Mouse (Mus musculus): ENCODE data around the gene Rhbdf2.

Gene Rhbdf2

GRCm38 (mm10) chr11:116586801-116587631, 39.8 kb downstream of the Rhbdf2 start:
- DNase-seq (ENCODE audit: low read depth, low spot score): peak; percentile 60

- DNase-seq (ENCODE audit: low read depth, low spot score): no peak
Measured at GRCm38 (mm10) chr11:116586310-116586709, 40.5 kb downstream of the Rhbdf2 start, which contains the start of gene Aanat. Gene Aanat (plus strand): TSS chr11:116586432.

- no peak for DNase-seq (ENCODE audit: low read depth, low spot score)
Measured at GRCm38 (mm10) chr11:116585682-116586081, 41.1 kb downstream of the Rhbdf2 start.

DNA sequence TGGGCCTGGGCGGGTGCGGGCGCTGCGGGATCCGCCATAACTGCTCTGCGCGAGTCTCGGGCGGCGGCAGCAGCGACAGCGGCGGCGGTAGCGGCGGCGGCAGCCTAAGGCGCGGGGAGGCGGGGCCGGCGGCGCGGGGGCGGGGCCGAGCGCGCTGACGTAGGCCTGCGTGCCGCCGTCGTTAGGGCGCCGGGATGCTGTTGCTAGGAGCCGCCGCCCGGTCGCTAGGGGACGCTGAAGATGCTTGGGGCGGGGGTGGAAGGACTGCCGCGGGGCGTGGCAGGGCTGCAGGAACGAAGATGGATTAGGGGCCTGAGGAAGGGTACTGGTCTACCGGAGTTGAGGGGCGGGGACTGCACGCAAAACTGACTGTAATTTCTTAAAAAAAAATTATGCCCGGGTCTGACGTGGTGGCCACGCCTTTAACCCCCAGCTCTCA, 45.4 kb downstream of the Rhbdf2 start, which contains the start of gene Ube2o:
TSS of gene Ube2o (minus strand) at position 72 of the 439 bp plus-strand sequence.
- DNase-seq (ENCODE audit: low read depth, low spot score): peak; percentile 78

DNA sequence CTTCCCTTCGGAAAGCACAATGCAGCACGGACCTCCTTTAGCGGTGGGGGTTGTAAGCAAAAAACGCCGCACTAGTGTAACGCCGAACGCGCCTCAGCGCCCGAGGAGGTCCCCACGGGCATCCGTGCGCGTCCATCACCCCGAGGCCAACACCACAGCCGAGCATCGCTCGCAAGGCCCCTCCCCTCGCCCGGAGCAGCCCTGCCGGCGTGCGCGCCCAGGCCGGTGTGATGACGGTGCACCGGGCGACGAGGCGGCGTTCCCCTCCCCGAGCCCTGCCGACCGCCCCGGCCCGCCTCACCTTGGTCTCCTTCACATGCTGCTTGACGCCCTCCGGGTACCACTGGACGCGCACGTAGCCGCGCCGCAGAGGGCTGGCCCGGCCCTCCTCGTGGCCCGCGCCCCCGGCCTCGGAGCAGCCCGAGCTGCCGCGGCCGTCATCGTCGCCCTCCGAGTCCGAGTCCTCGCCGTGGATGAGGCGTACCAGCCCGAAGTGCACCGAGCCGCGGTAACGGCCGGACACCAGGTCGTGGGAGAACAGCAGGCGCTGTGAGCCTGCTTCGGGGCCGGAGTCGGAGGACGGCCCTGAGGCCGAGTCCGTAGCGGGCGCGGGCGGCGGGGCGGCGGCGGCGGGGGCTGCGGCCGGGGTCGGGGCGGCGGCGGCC, 46.0 kb downstream of the Rhbdf2 start:
- DNase-seq (ENCODE audit: low read depth, low spot score): no peak

DNA sequence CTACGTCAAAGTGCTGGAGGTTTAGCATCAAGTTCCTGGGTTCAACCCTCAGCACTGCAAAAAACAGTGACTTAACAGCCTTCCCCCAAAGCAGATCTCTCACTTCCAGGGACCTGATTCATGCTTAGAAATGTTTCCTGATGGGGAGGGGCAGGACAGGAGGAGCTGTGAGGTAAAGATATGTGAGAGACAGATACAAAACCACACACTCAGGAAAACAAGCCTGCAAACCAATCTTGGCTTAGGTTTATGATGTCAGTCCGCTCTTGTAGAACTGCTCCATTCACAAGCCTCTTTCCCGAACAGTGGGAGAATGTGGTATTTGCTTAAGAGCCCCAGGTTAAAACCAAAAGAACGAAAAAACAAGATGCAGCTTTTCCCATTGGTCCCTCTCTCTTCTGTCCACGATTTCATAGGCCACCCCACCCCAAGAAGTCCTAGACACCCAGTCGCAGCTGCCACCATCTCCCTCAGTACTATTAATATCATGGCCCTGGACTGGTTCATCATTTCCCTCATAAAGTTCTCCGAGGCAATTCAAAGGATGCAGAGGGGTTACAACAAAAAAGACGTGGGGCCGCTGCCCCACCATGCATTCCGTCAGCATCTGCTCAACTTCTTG, 46.7 kb downstream of the Rhbdf2 start:
- DNase-seq (ENCODE audit: low read depth, low spot score): no peak

DNA sequence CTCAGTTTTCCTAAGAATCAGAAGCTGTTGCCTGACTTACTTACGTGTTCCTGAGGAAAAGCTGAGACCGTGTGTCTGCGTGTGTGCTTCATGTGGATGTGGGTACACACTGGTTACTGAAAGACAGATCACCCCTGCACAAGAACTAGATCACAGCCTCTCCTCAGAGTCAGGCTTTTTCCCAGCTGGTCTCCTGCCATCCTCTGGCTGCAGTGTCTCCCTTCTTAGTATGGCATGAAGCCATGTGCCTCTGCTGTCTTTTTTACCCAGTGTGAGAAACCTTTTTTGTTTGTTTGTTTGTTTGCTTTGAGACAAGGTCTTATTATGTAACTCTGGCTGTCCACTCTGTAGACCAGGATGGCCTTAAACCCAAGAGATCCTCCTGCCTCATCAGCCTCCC, 47.5 kb downstream of the Rhbdf2 start:
- DNase-seq (ENCODE audit: low read depth, low spot score): no peak

DNA sequence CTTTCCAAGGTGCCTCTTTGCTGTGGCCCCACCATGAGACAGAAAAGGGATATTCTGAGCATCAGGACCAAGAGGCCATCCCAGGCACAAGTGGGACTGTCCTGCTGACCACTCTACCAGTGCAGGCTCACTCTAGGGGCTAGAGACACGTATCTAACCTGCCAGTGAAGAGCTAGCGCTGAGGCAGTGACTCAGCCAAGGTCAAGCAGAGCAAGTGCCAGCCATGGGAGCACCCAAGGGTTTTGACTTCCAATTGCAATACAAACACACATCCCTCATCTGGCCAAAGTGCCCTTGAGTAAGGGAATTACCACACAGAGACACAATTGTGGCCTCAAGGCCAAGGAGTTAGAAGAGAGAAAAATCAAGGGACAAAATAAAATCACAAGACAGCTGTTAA, 51.4 kb downstream of the Rhbdf2 start:
- DNase-seq (ENCODE audit: low read depth, low spot score): no peak

- DNase-seq (ENCODE audit: low read depth, low spot score): no peak
Measured at GRCm38 (mm10) chr11:116574982-116575381, 51.8 kb downstream of the Rhbdf2 start.

- DNase-seq (ENCODE audit: low read depth, low spot score): no peak
Measured at GRCm38 (mm10) chr11:116574486-116574885, 52.3 kb downstream of the Rhbdf2 start.

DNA sequence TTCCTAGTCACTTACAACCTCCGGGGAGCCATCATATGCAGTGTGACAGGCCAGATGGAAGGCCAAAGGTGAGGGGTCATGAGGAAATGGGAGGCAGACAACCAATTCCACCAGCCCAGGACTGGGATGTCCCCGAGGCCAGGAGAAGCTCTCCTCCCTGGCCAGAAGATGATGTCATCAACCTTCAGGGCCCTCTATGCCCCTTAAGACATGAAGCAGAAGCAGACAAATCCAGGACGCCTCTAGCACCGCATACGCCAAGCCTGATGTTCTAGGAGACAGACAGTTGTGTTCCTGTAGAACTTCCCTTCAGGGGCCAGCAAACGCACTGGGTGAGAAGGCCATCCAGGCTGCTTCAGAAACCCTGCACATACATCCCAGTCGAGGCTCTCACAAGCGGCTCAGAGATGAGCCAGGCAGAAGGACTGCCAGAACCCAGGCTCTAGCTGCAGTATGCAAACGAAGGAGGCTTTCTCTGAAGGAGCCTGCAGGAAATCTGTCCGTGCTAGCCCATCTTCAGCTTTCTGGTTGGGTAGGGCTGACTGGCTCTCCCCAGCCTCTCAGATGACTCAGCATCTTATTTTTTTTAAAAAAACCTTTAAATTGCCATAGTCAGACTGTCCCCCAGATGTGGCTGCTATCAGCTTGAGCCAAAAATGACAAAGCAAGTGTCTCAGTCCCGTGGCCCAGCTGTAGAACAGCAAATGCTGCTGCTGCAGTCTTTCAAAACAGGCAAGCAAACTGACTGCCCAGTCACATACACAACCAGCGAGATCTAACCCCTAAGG, 53.9 kb downstream of the Rhbdf2 start:
- DNase-seq (ENCODE audit: low read depth, low spot score): no peak

DNA sequence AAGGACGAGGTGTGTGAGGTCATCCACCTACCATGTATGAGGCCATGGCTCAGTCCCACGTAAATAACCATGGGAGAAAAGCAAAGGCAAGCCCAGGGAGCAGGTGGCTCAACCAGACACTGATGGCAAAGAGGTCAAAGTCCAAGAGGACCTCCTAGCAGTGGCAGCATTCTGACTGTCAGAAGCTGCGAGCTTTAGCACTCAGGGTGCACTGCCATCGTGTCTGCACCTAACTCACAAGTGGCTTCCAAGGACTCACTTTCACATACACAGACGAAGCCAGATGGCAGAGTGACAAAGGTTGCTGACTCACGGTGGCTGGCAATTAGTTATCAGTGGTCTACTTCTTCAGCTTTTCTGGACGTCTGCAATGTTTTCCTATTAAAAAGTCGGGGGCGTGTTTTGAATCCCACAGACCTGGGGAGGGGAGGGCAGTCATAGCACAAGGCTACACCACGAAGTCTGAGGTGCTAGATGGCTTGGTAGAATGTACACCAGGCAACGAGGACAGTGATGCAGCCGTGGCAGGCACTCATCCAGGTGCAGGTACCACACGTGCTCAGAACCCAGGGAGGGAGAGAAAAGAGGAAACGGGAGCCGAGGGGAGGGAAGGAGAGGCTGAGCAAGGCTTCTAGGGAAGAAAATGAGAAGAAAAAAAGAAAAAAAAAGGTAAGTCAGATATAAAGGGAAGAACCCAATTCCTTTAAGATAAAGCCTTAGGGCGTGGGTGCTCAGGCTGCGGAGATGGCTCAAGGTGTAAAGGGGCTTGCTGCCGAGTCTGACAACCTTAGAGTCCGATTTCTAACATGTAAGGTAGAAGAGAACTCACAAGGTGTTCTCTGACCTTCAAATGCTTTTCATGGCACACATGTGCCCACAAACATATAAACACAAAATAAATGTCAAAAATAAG, 54.8 kb downstream of the Rhbdf2 start:
- no peak for DNase-seq (ENCODE audit: low read depth, low spot score)

- no peak for DNase-seq (ENCODE audit: low read depth, low spot score)
Measured at GRCm38 (mm10) chr11:116570821-116571220, 56.0 kb downstream of the Rhbdf2 start.

- DNase-seq (ENCODE audit: low read depth, low spot score): no peak
Measured at GRCm38 (mm10) chr11:116567531-116567930, 59.3 kb downstream of the Rhbdf2 start.

DNA sequence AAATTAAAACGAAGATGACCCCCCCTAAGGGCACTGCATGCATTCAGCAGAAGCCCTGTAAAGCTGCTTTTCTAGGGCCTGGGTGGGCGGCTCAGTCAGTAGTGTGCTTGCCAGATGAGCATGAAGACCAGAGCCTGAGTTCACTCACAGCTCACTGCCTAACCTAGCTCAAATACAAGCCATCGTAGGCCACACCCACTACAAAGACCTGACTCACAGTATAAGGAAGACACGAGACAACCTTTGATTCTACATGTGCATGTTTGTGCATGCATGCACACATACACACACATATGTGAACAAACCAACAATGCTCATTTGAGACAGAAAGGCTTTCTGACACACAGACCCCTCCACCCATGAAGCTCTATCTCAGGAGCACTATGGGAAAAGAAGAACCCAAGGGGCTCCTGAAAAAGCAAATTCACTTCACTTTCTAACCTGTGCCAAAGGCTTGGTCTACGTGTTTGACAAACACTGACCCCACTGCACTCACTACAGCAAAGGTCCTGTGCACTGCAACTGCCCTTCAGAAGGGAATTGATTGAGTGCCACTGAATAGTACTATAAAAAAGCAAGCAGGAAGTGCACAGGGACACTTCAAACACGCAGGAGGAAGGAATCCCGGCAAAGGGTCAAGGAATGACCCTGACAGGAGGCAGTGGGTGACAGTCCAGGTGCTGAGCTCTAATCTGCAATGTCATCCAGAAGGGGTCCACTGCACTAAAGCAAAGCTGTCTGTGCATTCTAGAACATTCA, 61.4 kb downstream of the Rhbdf2 start:
- DNase-seq (ENCODE audit: low read depth, low spot score): no peak

DNA sequence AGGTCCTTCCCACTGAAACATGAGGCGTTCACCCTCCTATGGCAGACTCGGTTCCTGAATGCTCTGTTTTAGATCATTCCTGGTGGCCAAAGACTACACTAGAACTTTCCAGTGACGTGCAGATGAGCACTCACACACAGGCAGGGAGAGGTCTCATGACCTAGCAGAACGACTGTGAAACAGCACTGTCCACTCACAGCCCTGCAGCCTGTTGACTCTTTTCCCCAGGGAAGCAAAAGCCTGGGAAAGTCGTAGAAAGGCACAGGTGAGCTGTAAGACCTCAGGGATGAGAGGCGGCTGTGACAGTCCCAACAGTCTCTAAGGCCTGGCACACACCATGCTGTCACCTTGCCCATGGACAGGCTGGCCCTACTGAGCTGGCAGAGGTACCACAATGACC, 70.5 kb downstream of the Rhbdf2 start:
- no peak for DNase-seq (ENCODE audit: low read depth, low spot score)

DNA sequence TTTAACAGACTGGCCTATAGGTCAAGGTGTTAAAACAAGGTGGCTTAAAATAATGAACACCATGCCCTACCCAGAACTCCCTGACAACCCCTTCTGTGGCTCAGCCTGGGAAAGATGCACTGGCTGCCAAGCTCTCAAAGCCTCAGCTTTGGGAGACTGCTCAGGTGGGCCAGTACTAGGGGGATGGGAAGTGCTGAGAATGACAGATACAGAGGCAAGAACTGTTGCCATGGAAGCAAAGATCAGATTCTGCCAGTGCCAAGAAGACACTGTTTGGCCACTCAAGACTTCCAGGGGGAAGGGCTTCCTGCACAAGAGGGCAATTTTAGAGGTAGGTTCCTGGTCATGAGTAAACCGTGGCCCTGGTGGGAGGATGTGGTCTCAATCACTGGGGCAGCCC, 71.2 kb downstream of the Rhbdf2 start:
- DNase-seq (ENCODE audit: low read depth, low spot score): no peak

GRCm38 (mm10) chr11:116554171-116554878, 72.5 kb downstream of the Rhbdf2 start:
- DNase-seq (ENCODE audit: low read depth, low spot score): peak; percentile 48

GRCm38 (mm10) chr11:116552194-116552593, 74.6 kb downstream of the Rhbdf2 start:
- DNase-seq (ENCODE audit: low read depth, low spot score): no peak
